Mouse (Mus musculus): Measurements from ENCODE around the gene Gpd1.

- no peak for TF ChIP-seq CTCF (IDR thresholded peaks at IDR 0.05; ENCODE audit: low read depth)
- TF ChIP-seq EP300 (IDR thresholded peaks at IDR 0.05; ENCODE audit: low read depth): no peak
Observed at GRCm38 (mm10) chr15:99704881-99705280, 12.4 kb upstream of the Gpd1 start.

All from liver, postnatal 0 days (tissue).